Mouse (Mus musculus) liver, embryonic 11.5 days (tissue): ENCODE data around the gene Daw1. TPM values are rescaled to one million over a fixed set of nuclear protein-coding genes. Genes with fewer than 3 reads are reported as not detected.

Experiments
- ATAC-seq: fragments of 200-750 bp; cut with Nextera tagmentation; replicated peaks from 2 replicates; pipeline ENCODE4 v1.8.0; 2017; ENCODE audit warnings: moderate number of reproducible peaks, mild to moderate bottlenecking, moderate TSS enrichment, moderate library complexity; ENCODE audit not compliant: low FRiP score
- DNase-seq: peaks from one replicate; pipeline ENCODE4 v3.0.0-alpha.2; 2017; ENCODE audit warnings: low spot score
- H3K27ac ChIP-seq: fragments of 300-500 bp; sonication (generic); 2 replicates; pipeline ENCODE4 v1.5.1; 2014; ENCODE audit warnings: mild to moderate bottlenecking, low read depth, low read length, control low read depth
- H3K27me3 ChIP-seq: fragments of 300-500 bp; sonication (generic); replicated peaks from 2 replicates; pipeline ENCODE4 v1.6.1; 2014; ENCODE audit warnings: low read length, mixed read lengths; ENCODE audit not compliant: control insufficient read depth, insufficient read depth
- H3K36me3 ChIP-seq: fragments of 300-500 bp; sonication (generic); 2 replicates; pipeline ENCODE4 v1.6.1; 2014; ENCODE audit warnings: mild to moderate bottlenecking, low read length, moderate library complexity, mixed read lengths; ENCODE audit not compliant: control insufficient read depth, insufficient read depth
- H3K4me1 ChIP-seq: fragments of 300-500 bp; sonication (generic); replicated peaks from 2 replicates; pipeline ENCODE4 v1.6.1; 2014; ENCODE audit warnings: low read length, mixed read lengths; ENCODE audit not compliant: control insufficient read depth, insufficient read depth
- H3K4me2 ChIP-seq: fragments of 300-500 bp; sonication (generic); 2 replicates; pipeline ENCODE4 v1.6.1; 2014; ENCODE audit warnings: mild to moderate bottlenecking, control low read depth, moderate library complexity
- H3K4me3 ChIP-seq: fragments of 300-500 bp; sonication (generic); 2 replicates; pipeline ENCODE4 v1.5.1; 2014; ENCODE audit warnings: low read depth, low read length, control low read depth
- H3K9ac ChIP-seq: fragments of 300-500 bp; sonication (generic); 2 replicates; pipeline ENCODE4 v1.6.1; 2014; ENCODE audit warnings: low read depth, low read length, control low read depth
- H3K9me3 ChIP-seq: fragments of 300-500 bp; sonication (generic); 2 replicates; pipeline ENCODE4 v1.6.1; 2016; ENCODE audit warnings: low read length, inconsistent platforms, mixed read lengths; ENCODE audit not compliant: control insufficient read depth
- WGBS: fragments of 180-500 bp; shearing (Covaris S2); extraction: QIAGEN DNeasy Blood & Tissue Kit; methylation state at CpG from one replicate; pipeline ENCODE4 v1.1.7; 2014; 5-methylcytosine and 5-hydroxymethylcytosine counted together
- polyA plus RNA-seq: library from polyadenylated mRNA; unstranded; fragments of >200 nt; fragmentation: Nextera tagmentation; extraction: Ambion mirVana; gene quantifications from 2 replicates; pipeline ENCODE4 v1.2.1, GENCODE M21; 2014

The Daw1 gene
- polyA plus RNA-seq, 1 experiment from 2014 or later, result not detected

DNA sequence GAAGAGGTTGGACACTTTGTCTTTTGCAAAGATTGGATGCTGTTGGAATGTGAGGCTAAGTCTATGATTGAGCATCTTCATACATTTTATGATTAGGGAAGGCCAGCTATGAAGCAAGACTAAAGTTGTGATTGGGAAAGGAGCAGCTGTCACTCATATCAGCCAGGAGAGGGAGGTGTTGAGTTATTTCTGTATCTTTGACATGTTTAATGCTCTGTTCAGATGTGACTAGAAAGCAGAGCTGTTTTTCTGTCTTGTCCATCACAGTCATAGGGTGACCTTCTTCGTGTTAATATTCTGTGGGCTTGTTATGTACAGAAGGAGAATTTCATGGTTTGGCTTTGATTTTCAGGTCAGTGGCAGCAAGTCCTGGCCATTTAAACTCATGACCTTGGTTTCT is 63.5 kb downstream of the Daw1 start:
- no peak overlapping the region for H3K9ac ChIP-seq
- H3K4me2 ChIP-seq, result no peak overlapping the region
- H3K36me3 ChIP-seq, result no peaks in the 10 kb centered on the region
- DNase-seq (no peak), ATAC-seq (no peak)
- no peaks in the 10 kb centered on the region for H3K4me1 ChIP-seq
- H3K27ac ChIP-seq, result no peak overlapping the region
- 60% methylated on average over 1 of the region's 1 CpGs for WGBS
- no peaks in the 10 kb centered on the region for H3K27me3 ChIP-seq
- no peak overlapping the region for H3K4me3 ChIP-seq
- H3K9me3 ChIP-seq, result no peaks in the 10 kb centered on the region

DNA sequence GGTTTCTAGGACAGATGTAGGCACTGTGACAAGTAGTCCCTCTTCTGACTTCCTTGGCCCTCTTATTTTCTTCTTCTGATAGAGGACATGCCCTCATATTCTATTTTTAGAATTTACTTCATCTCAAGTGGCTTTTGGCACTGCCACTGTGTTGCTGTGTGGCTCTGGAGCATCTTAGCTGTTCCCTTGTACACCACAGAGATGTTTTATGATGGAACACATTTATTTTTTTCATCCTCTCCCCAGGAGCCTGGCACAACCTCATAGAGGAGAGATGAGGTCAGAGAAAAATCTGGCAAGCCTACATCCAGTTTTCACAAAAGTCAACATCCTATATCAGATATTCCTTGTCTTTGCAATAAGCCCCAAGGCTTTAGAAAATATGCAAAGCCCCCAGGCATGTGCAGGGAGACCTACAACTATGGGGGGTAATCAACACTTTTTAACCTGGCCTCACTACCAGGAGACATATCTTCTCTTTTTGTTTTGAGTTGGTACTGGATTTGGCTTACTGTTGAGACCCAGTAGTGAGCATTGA is 64.9 kb downstream of the Daw1 start:
- Histone ChIP-seq H3K9ac (no peak overlapping the region), H3K36me3 (no peaks in the 10 kb centered on the region), H3K4me1 (no peaks in the 10 kb centered on the region), H3K9me3 (no peaks in the 10 kb centered on the region), H3K4me2 (no peak overlapping the region), H3K4me3 (no peak overlapping the region), H3K27ac (no peak overlapping the region), H3K27me3 (no peaks in the 10 kb centered on the region)
- DNase-seq (no peak), ATAC-seq (no peak)

DNA sequence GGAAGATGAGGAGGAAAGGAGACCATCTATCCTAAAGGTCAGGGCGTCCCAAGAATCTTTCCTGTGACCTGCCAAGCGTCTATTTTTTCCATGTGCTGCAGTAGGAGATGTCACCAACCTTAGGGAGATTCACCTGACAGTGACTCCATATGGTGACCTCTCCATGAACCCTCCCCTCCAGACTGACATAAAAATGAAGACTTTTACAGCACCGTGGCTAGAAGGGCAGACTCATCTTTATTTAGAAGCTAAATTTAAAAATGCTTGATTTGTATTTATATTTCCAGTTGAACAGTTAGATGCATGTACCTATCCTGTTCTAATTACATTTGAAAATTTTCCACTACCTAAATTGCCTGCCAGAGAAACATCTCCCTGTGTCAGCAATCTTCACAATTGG is 68.4 kb downstream of the Daw1 start:
- no peaks in the 10 kb centered on the region for H3K36me3 ChIP-seq
- H3K27me3 ChIP-seq, result no peaks in the 10 kb centered on the region
- 69% methylated on average over 3 of the region's 3 CpGs for WGBS
- ATAC-seq, result no peak
- H3K4me2 ChIP-seq, result no peak overlapping the region
- no peaks in the 10 kb centered on the region for H3K4me1 ChIP-seq
- DNase-seq, result no peak
- no peak overlapping the region for H3K9ac ChIP-seq
- no peak overlapping the region for H3K4me3 ChIP-seq
- no peaks in the 10 kb centered on the region for H3K9me3 ChIP-seq
- H3K27ac ChIP-seq, result no peak overlapping the region

DNA sequence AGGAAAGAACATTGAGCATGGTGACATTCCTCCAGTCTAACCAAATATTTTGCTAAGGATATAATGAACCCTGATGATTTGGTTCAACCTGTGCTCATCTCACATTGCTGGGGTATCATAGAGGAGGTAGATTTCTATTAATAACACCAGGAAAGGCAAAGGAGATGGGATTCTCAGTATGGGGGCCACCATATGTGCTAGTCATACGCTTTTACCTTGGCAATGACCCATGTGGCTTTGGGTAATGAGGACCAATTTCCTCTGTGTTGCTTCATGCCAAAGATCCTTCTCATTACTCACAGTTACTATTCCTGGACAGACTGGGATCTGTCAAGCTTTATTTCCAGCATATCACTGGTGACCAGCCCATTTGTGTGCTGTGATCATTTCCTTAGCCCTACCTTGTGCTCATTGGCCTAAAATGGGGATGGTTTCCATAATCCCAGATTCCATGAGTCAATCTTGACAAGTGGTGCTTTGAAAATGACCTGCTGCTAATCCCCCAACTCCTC is 88.7 kb downstream of the Daw1 start:
- H3K27me3 ChIP-seq, result no peaks in the 10 kb centered on the region
- ATAC-seq, result no peak
- no peaks in the 10 kb centered on the region for H3K4me1 ChIP-seq
- H3K36me3 ChIP-seq, result no peaks in the 10 kb centered on the region
- DNase-seq, result no peak
- H3K27ac ChIP-seq, result no peak overlapping the region
- no peak overlapping the region for H3K4me2 ChIP-seq
- no peak overlapping the region for H3K4me3 ChIP-seq
- no peak overlapping the region for H3K9ac ChIP-seq
- 75% methylated on average over 1 of the region's 1 CpGs for WGBS
- no peaks in the 10 kb centered on the region for H3K9me3 ChIP-seq

DNA sequence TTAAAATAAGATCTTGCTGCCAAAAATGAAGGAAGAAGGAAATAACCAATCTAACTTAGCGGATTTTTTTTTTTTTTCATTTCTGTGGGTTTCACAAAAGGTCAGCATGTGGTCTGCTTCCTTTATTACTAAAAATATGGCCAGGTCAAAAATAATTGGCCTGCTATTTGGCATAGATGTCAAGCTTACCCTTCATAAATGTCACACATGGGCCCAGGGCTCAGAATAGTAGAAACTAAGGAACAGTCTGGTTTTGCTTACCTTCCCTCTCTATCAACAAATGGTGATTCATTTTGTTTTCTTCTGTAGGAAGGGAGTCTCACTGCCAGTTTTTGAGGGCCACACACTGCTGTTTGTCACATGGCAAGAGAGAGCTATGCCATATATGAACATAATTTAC is 92.2 kb downstream of the Daw1 start:
- no peak overlapping the region for H3K4me3 ChIP-seq
- no peaks in the 10 kb centered on the region for H3K27me3 ChIP-seq
- WGBS, result 65% methylated on average over 1 of the region's 1 CpGs
- H3K4me1 ChIP-seq, result no peaks in the 10 kb centered on the region
- ATAC-seq (no peak), DNase-seq (no peak)
- H3K9me3 ChIP-seq, result no peaks in the 10 kb centered on the region
- H3K4me2 ChIP-seq, result no peak overlapping the region
- no peak overlapping the region for H3K9ac ChIP-seq
- H3K27ac ChIP-seq, result no peak overlapping the region
- H3K36me3 ChIP-seq, result no peaks in the 10 kb centered on the region

Other genes with a start within 250 kb of the Daw1 start
- gene A030005L19Rik, start 246.4 kb upstream of the Daw1 start, polyA plus RNA-seq, result not detected in 2 replicates
- gene A030014E15Rik, start 234.8 kb upstream of the Daw1 start, polyA plus RNA-seq, result not detected in 2 replicates
- not detected in 2 replicates for gene Gm6217, start 228.4 kb upstream of the Daw1 start, polyA plus RNA-seq
- gene A030003K21Rik, start 216.4 kb upstream of the Daw1 start, polyA plus RNA-seq, result not detected in 2 replicates
- not detected in 2 replicates for gene Gm7544, start 203.7 kb upstream of the Daw1 start, polyA plus RNA-seq
- gene Gm47955, start 199.5 kb upstream of the Daw1 start, polyA plus RNA-seq, result not detected in 2 replicates
- not detected in 2 replicates for gene Gm47959, start 159.2 kb upstream of the Daw1 start, polyA plus RNA-seq
- 0.18 and 0.21 TPM in 2 replicates for gene Slc19a3, start 121.3 kb upstream of the Daw1 start, polyA plus RNA-seq
- gene Krtap28-10, start 117.3 kb upstream of the Daw1 start, polyA plus RNA-seq, result not detected in 2 replicates
- not detected in 2 replicates for gene Gm47969, start 114.8 kb upstream of the Daw1 start, polyA plus RNA-seq
- gene A030005K14Rik, start 100.4 kb upstream of the Daw1 start, polyA plus RNA-seq, result not detected in 2 replicates
- gene Krtap28-13, start 98.8 kb upstream of the Daw1 start, polyA plus RNA-seq, result not detected in 2 replicates
- gene Ccl20, start 43.0 kb upstream of the Daw1 start, polyA plus RNA-seq, result 0.23 TPM in 1 of 2 replicates, not detected in the other
- 0.84 and 1.1 TPM in 2 replicates for gene Sphkap, start 248.4 kb downstream of the Daw1 start, polyA plus RNA-seq